Mouse (Mus musculus): ENCODE measurements around the gene 1700018B08Rik.
A peak's percentile ranks its signal among the peaks of the same experiment; 100 is the strongest.

1700018B08Rik gene

GRCm38 (mm10) chr8:121561636-121562345, 17.7 kb upstream of the 1700018B08Rik start:
- no peak for DNase-seq (ENCODE audit: low spot score)

DNA sequence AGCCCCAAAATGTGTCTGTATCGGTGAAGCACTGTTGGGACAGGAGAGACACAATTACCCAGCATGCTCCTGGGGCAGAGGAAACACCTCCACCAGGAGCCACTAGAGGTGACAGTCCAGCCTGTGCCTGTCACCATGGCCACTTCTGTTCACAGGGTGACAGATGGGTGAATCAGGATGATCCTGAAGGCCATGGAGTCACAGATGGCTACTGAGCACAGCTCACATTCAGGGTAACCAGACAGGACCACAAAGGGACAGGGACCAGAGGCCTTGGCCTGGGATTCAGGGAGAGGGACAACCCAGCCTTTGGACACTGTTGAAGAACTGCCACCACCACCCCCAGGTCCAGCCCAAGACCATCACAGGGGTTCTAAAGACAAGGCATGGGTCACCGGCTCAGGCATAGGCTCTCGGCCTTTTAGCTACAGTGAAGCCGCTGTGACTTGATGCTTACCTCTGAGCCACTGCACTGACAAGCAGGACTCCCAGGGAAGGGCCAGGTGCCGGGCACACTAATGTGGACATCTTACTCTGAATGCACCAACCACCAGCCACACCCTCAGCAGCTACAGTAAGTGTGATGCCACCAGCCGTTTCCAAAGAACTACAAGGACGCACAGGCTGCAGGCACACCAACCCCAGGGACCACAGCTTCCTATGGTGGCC, 16.4 kb upstream of the 1700018B08Rik start:
- no peak for DNase-seq (ENCODE audit: low spot score)

DNA sequence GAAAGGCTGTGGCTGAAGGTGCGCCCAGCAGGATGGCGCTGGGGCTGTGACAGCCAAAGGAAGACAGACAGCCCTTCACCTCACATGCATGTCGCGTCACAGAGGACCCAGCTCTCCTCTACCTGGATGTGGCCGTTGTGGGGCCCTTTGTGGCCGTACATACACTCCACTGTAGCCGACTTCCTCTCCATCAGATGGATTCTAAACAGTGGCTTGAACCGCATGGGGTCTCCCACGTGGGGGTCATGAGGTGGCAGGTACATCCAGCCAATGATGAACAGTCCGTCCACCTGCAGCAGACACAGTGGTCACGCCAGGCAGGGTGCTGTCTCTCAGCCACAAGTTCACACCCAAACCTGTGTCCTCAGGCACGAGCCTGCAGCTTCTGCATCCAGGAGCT, 15.7 kb upstream of the 1700018B08Rik start:
- no peak for DNase-seq (ENCODE audit: low spot score)

GRCm38 (mm10) chr8:121558538-121558937, 14.4 kb upstream of the 1700018B08Rik start:
- no peak for DNase-seq (ENCODE audit: low spot score)

GRCm38 (mm10) chr8:121557746-121558145, 13.6 kb upstream of the 1700018B08Rik start:
- DNase-seq (ENCODE audit: low spot score): no peak

GRCm38 (mm10) chr8:121553831-121554475, 9.8 kb upstream of the 1700018B08Rik start:
- DNase-seq (ENCODE audit: low spot score): no peak

DNA sequence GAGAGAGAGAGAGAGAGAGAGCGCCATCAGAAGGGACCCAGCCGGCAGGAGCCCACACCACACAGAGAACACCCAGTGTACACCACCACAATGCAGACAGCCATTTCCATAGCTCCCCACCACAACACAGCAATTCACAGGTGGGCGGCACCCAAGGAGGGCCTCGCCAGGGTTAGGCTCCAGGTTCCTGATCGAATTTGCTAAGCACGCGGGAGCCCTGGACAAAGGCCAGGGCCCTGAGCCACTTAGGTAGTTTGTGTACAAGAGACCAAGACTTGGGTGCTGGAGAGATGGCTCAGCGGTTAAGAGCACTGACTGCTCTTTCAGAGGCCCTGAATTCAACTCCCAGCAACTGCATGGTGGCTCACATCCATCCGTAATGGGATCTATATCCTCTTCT, 8.4 kb upstream of the 1700018B08Rik start:
- no peak for DNase-seq (ENCODE audit: low spot score)

DNA sequence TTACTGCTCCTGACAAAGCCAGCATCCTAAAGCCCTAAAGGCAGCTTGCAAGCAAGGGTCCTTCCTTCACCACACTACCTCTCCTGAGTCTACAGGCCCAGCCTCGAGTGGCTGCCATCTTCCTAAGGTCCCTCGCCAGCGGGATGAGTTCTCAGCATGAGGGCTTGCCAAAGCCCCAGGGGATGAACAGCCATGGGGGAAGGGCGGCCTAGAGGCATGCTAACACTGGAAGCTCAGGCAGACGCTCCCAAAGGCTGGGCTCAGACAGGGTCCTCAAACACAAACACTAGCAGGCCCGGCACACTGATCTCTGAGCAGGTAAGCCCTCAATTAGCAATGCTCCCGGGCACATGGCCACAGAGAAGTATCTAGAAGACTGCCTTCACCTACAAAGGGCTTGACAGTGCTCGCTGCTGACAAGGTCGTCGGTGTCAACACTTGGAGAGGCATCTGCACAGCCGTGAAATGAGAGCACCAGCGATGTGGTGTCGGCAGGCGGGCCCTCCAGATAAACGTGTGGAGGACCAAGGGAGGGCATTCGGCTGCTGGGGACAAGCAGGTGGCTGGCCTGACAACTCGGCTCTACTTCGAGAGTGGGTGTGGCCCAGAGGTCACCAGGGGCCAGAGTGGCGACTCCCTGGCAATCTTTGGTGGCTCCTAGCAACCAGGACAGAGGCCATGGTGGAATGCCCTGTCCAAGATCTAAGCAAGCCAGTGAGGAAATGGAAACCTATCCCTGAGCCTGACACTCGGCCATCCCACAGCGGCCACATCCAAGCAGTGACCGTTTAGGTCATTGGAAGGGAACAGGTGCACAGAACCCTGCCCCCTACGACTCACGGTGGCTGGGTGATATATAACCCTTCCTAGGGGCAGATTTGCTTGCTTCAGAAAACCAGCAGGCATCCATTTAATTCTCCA, 7.2 kb upstream of the 1700018B08Rik start:
- no peak for DNase-seq (ENCODE audit: low spot score)

- no peak for DNase-seq (ENCODE audit: low spot score)
These were observed 5.9 kb upstream of the 1700018B08Rik start for GRCm38 (mm10) chr8:121550056-121550455.

- no peak for DNase-seq (ENCODE audit: low spot score)
These were observed 3.0 kb upstream of the 1700018B08Rik start for GRCm38 (mm10) chr8:121547132-121547531.

DNA sequence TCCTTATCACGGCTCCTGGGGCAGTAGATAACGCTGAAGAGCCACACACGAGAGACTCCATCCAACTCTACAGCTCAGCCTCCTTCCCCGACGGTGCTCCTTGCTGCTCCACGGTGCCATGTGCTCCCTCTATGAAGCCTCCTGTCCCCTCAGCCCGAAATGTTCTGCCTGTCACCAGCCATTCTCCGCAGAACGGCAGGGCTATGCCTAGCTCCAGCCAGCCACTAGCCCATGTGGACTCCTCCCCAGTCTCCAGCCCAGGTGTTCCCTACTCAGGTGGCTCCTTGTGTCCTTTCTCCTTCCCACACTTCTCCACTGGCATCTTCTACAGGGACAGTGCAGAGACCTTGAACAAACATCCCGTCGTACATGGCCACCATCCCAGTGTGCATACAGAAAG, 816 bp upstream of the 1700018B08Rik start:
- no peak for DNase-seq (ENCODE audit: low spot score)

DNA sequence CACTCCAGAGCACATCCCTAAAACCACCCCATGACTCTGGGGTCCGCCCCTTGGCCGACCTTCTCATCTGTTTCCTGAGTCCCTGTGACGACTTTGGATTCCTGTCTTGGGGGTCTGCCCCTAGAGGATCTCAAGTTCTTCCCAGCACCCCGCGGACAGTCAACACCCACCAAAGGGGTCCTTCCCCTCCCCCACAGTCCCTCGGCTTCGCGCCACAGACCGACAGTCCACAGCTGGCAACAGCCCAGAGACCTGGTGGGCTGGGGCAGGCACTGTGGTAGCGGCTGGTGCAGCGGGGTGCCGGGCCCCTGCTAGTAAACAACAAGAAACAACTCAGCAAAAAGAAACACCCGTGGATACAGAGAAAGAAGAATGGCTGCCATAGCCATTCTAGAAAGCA, 1.2 kb downstream of the 1700018B08Rik start:
- DNase-seq (ENCODE audit: low spot score): no peak

DNA sequence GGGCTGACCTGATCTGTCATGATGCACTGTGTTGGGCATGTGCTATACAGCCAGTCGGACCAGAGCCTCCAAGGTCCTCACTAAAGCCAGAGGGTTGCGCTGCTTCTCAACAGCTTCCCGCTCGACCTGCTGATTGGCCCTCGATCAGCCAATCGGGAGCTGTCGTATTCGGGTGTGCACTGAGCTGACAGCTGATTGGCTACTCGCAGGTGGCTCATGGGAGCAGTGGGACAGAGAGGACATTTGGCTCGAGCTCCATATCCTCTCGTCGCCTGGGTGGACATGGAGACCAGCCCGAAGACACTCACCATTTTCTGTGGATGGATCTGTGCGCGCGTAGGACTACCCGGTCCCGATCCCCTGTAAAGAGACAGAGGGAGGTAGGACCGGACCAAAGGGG, 2.3 kb downstream of the 1700018B08Rik start:
- DNase-seq (ENCODE audit: low spot score): peak; percentile 6

DNA sequence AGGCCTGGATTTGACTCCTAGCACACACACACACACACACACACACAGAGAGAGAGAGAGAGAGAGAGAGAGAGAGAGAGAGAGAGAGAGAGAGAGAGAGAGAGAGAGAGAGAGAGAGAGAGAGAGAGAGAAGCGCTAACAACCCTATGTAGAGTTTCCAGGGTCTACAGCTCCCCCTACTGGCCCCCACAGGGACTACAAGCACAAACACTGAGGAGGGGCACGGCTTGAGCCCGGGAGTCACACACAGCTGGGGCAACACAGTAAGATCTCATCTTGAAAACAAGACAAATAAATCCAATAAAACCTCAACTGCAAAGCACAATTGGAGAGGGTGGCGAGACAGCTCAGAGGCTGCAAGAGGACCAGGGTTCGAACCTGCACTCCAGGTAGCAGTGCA, 11.7 kb downstream of the 1700018B08Rik start:
- peak; percentile 8 for DNase-seq (ENCODE audit: low spot score)

DNA sequence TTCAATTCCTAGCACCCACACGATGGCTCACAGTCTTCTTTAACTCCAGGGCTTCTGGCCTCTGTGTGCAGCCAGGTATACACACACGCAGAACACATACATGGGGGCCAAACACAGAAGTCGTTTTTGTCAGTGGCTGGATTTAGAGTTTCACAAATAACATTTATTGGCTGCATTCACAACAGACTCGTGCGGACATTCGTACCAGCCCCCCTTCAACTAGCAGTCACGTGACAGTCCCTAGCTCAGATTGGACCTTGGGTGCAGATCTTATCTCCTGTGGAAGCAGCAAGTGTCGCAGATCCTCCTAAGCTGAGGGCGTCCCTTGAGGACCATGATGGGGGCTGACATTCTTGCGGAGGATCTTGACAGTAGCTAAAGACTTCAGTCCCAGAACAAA, 13.5 kb downstream of the 1700018B08Rik start:
- no peak for DNase-seq (ENCODE audit: low spot score)

- peak; percentile 5 for DNase-seq (ENCODE audit: low spot score)
These were observed 15.3 kb downstream of the 1700018B08Rik start for GRCm38 (mm10) chr8:121528790-121529189.

- DNase-seq (ENCODE audit: low spot score): no peak
These were observed 16.4 kb downstream of the 1700018B08Rik start for GRCm38 (mm10) chr8:121527751-121528150.

DNA sequence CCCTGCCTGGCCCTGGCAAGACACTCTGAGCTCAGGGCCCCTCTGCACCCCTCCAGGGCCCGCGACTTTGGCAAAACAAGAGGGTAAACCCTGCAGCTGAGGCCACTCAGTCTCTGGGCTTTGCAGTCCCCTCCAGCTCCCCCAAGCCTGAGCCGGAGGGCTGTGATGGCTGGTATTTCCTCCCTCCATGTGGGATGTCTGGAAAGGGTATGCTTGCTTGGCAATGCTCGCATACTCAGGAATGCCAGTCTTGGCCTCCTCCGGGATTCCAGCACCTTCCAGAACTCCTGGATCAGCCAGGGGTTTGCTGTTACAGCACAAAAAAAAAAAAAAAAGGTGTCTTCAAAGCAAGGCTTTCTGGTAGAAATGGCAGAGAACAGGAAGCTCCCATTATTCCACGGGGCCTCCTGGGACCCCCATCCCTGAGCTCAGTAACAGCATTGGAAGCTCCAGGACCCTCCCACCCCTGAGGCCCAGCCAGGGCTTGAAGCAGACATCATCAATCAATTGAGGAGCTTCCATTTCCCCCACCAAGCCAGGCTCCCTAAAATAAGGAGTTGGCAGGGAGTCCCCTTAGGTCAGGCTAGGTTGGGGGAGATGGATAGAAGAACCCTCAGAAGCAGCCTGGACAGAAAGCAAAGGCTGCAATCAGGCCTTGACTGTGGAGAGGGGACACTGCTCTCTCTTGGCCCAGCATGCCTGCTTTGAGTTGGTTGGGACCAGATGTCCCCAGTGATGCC, 17.1 kb downstream of the 1700018B08Rik start:
- peak; percentile 1 for DNase-seq (ENCODE audit: low spot score)

DNA sequence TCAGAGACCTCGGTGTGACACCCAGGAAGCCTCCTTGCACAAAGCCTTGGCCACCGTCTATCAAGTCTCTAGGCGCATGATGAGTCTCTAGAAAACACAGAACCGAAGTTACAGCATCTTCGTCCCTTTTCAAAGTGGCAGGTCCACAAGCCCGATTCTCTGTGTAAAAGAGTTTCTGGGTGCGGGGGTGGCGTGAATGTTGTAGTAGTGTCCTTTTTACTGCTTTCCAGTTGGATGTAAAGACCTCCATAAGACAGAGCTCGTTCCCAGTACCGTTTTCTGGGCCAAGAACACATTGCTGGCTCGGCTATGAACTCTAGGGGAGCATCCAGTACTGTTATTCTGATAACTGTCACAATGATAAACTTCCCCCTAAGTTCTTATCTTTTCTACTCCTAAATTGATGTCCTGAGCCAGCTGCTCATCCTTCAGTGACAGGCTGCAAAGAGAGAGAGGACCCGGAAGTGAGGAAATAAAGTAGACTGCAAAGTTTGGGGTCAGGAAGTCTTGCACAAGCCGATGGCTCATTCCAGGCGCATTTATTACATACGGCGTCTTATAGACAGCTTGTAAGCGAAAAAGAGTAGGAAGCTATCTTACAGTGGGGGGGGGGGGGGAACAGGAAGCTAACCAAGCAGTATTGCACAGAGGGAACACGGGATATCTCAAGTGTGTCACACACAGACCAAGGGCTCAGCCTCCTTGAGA, 18.9 kb downstream of the 1700018B08Rik start:
- DNase-seq (ENCODE audit: low spot score): no peak

DNA sequence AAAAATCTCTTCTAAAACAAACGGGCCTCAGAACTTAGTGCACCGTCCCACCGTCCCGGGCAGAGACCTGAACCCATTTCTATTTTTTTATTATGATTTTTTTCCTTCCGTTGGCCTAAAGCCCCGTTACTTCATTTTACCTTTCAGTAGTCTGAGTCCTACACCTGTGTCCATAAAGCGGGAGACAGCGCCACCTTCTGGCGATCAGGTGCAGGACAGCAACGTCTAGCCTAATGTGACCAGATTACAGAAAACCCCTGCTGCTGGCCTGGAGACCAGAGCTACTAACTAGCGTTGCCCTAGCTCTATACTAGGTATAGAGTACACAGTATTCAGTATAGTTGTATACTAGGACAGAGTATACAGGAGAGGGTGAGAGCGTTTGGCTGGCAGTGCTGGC, 30.7 kb downstream of the 1700018B08Rik start:
- DNase-seq (ENCODE audit: low spot score): peak; percentile 36

DNA sequence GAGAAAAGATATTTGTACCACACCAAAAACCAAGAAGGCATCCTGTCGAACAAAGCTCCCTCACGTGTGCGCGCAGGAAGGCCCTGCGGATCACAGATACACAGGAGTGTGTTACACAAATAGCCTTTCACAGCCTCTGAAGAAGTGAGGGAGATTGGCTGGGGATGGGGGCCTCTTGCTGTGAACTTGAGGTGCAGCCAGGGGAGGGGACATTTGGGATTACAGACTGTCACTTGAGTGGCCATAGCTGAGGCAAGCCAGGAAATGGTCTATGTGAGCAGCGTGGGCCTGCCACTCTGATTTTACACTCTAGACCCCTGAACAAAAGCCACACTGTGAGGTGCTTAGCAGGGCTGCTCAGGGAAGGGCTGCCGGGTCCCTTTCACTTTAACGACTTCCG, 32.4 kb downstream of the 1700018B08Rik start:
- no peak for DNase-seq (ENCODE audit: low spot score)

All from urinary bladder, postnatal 10 days (tissue).